Mouse (Mus musculus) 3134 (cell line): ENCODE results near the gene Zfp398.
"Not testable (repeated sequence)": the region's sequence is repeated elsewhere in the genome, so short reads cannot be mapped to it uniquely, and the experiment has no call there.

Source experiments
- DNase-seq: peaks from one replicate; pipeline ENCODE4 v3.0.0-alpha.2; 2011; ENCODE audit warnings: low spot score; ENCODE audit not compliant: insufficient read length; ENCODE audit errors: extremely low read depth

The Zfp398 gene

GRCm38 (mm10) chr6:47821776-47822175 lies 13.7 kb upstream of the Zfp398 start:
- DNase-seq: no peak

GRCm38 (mm10) chr6:47824241-47824640 lies 11.2 kb upstream of the Zfp398 start:
- DNase-seq: no peak

GRCm38 (mm10) chr6:47827462-47827861 lies 8.0 kb upstream of the Zfp398 start:
- no peak for DNase-seq

- DNase-seq: no peak
Measured at GRCm38 (mm10) chr6:47828950-47829349, 6.5 kb upstream of the Zfp398 start.

GRCm38 (mm10) chr6:47830104-47831078 lies 5.1 kb upstream of the Zfp398 start, which contains the start of gene Zfp786:
Zfp786 (minus strand) TSS chr6:47830867.
- DNase-seq: peak; percentile 68

- DNase-seq: no peak
Measured at GRCm38 (mm10) chr6:47832220-47832619, 3.2 kb upstream of the Zfp398 start.

- peak; percentile 79 for DNase-seq
Measured at GRCm38 (mm10) chr6:47835984-47836521, 592 bp downstream of the Zfp398 start.

GRCm38 (mm10) chr6:47837630-47838029 lies 2.2 kb downstream of the Zfp398 start:
- DNase-seq: no peak

GRCm38 (mm10) chr6:47841077-47841476 lies 5.6 kb downstream of the Zfp398 start:
- DNase-seq: no peak

GRCm38 (mm10) chr6:47841831-47842230 lies 6.4 kb downstream of the Zfp398 start:
- no peak for DNase-seq

GRCm38 (mm10) chr6:47842337-47842736 lies 6.9 kb downstream of the Zfp398 start:
- DNase-seq: no peak

GRCm38 (mm10) chr6:47845779-47846178 lies 10.3 kb downstream of the Zfp398 start:
- no peak for DNase-seq

- DNase-seq: no peak
Measured at GRCm38 (mm10) chr6:47857241-47857640, 21.8 kb downstream of the Zfp398 start.

- DNase-seq: not testable (repeated sequence)
Measured at GRCm38 (mm10) chr6:47857729-47858128, 22.3 kb downstream of the Zfp398 start.

GRCm38 (mm10) chr6:47872266-47872665 lies 36.8 kb downstream of the Zfp398 start:
- DNase-seq: no peak

- no peak for DNase-seq
Measured at GRCm38 (mm10) chr6:47877058-47877457, 41.6 kb downstream of the Zfp398 start, which contains the start of gene Zfp282. Zfp282 (plus strand) TSS chr6:47877204.

GRCm38 (mm10) chr6:47877461-47878132 lies 42.1 kb downstream of the Zfp398 start:
- peak; percentile 90 for DNase-seq

- peak; percentile 45 for DNase-seq
Measured at GRCm38 (mm10) chr6:47878133-47878514, 42.7 kb downstream of the Zfp398 start.

GRCm38 (mm10) chr6:47878593-47878992 lies 43.1 kb downstream of the Zfp398 start:
- DNase-seq: no peak

- DNase-seq: no peak
Measured at GRCm38 (mm10) chr6:47879049-47879716, 43.7 kb downstream of the Zfp398 start.

- no peak for DNase-seq
Measured at GRCm38 (mm10) chr6:47880166-47880565, 44.7 kb downstream of the Zfp398 start.
